Mouse (Mus musculus): ENCODE measurements around the gene Arhgap31.

Gene Arhgap31

GRCm38 (mm10) chr16:38606509-38606908 is 106.6 kb downstream of the Arhgap31 start:
- Histone ChIP-seq H3K9me3 (ENCODE audit: low read length) (peaks cover 17% of the 10 kb centered on the region), H3K4me1 (replicated peaks; ENCODE audit: low read depth, low read length) (peaks cover 27% of the 10 kb centered on the region), H3K27me3 (ENCODE audit: insufficient read depth, low read length) (peaks cover 26% of the 10 kb centered on the region), H3K4me3 (replicated peaks; ENCODE audit: low read length) (no peak overlapping the region), H3K36me3 (ENCODE audit: insufficient read depth, low read length) (no peaks in the 10 kb centered on the region)
- TF ChIP-seq NANOG (IDR thresholded peaks at IDR 0.05; ENCODE audit: borderline replicate concordance, low read length) (no peak), POU5F1 (IDR thresholded peaks at IDR 0.05; ENCODE audit: borderline replicate concordance, low read length) (no peak), CTCF (conservative IDR thresholded peaks at IDR 0.05; ENCODE audit: low read length) (no peak)

- Histone ChIP-seq H3K36me3 (ENCODE audit: insufficient read depth, low read length) (no peaks in the 10 kb centered on the region), H3K9me3 (ENCODE audit: low read length) (no peaks in the 10 kb centered on the region), H3K4me1 (replicated peaks; ENCODE audit: low read depth, low read length) (peaks cover 24% of the 10 kb centered on the region), H3K27me3 (ENCODE audit: insufficient read depth, low read length) (peaks cover 7% of the 10 kb centered on the region; the same call in 1 of the 2 replicates), H3K4me3 (replicated peaks; ENCODE audit: low read length) (peak overlapping the region; percentile 77)
- TF ChIP-seq CTCF (conservative IDR thresholded peaks at IDR 0.05; ENCODE audit: low read length) (no peak), POU5F1 (IDR thresholded peaks at IDR 0.05; ENCODE audit: borderline replicate concordance, low read length) (no peak), NANOG (IDR thresholded peaks at IDR 0.05; ENCODE audit: borderline replicate concordance, low read length) (no peak)
These were observed 109.9 kb downstream of the Arhgap31 start for GRCm38 (mm10) chr16:38602989-38603804.

- H3K36me3 ChIP-seq (ENCODE audit: insufficient read depth, low read length), result peaks cover 11% of the 10 kb centered on the region
- H3K4me3 ChIP-seq (replicated peaks; ENCODE audit: low read length), result no peak overlapping the region
- TF ChIP-seq POU5F1 (IDR thresholded peaks at IDR 0.05; ENCODE audit: borderline replicate concordance, low read length) (no peak), CTCF (conservative IDR thresholded peaks at IDR 0.05; ENCODE audit: low read length) (no peak), NANOG (IDR thresholded peaks at IDR 0.05; ENCODE audit: borderline replicate concordance, low read length) (no peak)
- H3K4me1 ChIP-seq (replicated peaks; ENCODE audit: low read depth, low read length), result peaks cover 21% of the 10 kb centered on the region
- H3K9me3 ChIP-seq (ENCODE audit: low read length), result no peaks in the 10 kb centered on the region
- no peaks in the 10 kb centered on the region for H3K27me3 ChIP-seq (ENCODE audit: insufficient read depth, low read length)
These were observed 113.9 kb downstream of the Arhgap31 start for GRCm38 (mm10) chr16:38598986-38599680.

- Histone ChIP-seq H3K4me1 (replicated peaks; ENCODE audit: low read depth, low read length) (peaks cover 10% of the 10 kb centered on the region), H3K36me3 (ENCODE audit: insufficient read depth, low read length) (peaks cover 29% of the 10 kb centered on the region), H3K27me3 (ENCODE audit: insufficient read depth, low read length) (no peaks in the 10 kb centered on the region), H3K9me3 (ENCODE audit: low read length) (no peaks in the 10 kb centered on the region), H3K4me3 (replicated peaks; ENCODE audit: low read length) (no peak overlapping the region)
- TF ChIP-seq CTCF (conservative IDR thresholded peaks at IDR 0.05; ENCODE audit: low read length) (no peak), POU5F1 (IDR thresholded peaks at IDR 0.05; ENCODE audit: borderline replicate concordance, low read length) (no peak), NANOG (IDR thresholded peaks at IDR 0.05; ENCODE audit: borderline replicate concordance, low read length) (no peak)
These were observed 116.4 kb downstream of the Arhgap31 start for GRCm38 (mm10) chr16:38596651-38597050.

GRCm38 (mm10) chr16:38596099-38596498 is 117.0 kb downstream of the Arhgap31 start:
- no peak overlapping the region for H3K4me3 ChIP-seq (replicated peaks; ENCODE audit: low read length)
- TF ChIP-seq POU5F1 (IDR thresholded peaks at IDR 0.05; ENCODE audit: borderline replicate concordance, low read length) (no peak), CTCF (conservative IDR thresholded peaks at IDR 0.05; ENCODE audit: low read length) (no peak), NANOG (IDR thresholded peaks at IDR 0.05; ENCODE audit: borderline replicate concordance, low read length) (no peak)

GRCm38 (mm10) chr16:38594435-38594834 is 118.6 kb downstream of the Arhgap31 start:
- H3K27me3 ChIP-seq (ENCODE audit: insufficient read depth, low read length), result no peaks in the 10 kb centered on the region
- peaks cover 8% of the 10 kb centered on the region for H3K4me1 ChIP-seq (replicated peaks; ENCODE audit: low read depth, low read length)
- TF ChIP-seq CTCF (conservative IDR thresholded peaks at IDR 0.05; ENCODE audit: low read length) (no peak), NANOG (IDR thresholded peaks at IDR 0.05; ENCODE audit: borderline replicate concordance, low read length) (no peak), POU5F1 (IDR thresholded peaks at IDR 0.05; ENCODE audit: borderline replicate concordance, low read length) (no peak)
- H3K36me3 ChIP-seq (ENCODE audit: insufficient read depth, low read length), result peaks cover 47% of the 10 kb centered on the region
- no peak overlapping the region for H3K4me3 ChIP-seq (replicated peaks; ENCODE audit: low read length)
- no peaks in the 10 kb centered on the region for H3K9me3 ChIP-seq (ENCODE audit: low read length)

More at GRCm38 (mm10) chr16:38596099-38596498, 117.0 kb downstream of the Arhgap31 start:
- Histone ChIP-seq H3K27me3 (ENCODE audit: insufficient read depth, low read length) (no peaks in the 10 kb centered on the region), H3K36me3 (ENCODE audit: insufficient read depth, low read length) (peaks cover 34% of the 10 kb centered on the region), H3K9me3 (ENCODE audit: low read length) (no peaks in the 10 kb centered on the region), H3K4me1 (replicated peaks; ENCODE audit: low read depth, low read length) (peaks cover 14% of the 10 kb centered on the region)

GRCm38 (mm10) chr16:38592946-38593345 is 120.1 kb downstream of the Arhgap31 start:
- no peak for TF ChIP-seq POU5F1 (IDR thresholded peaks at IDR 0.05; ENCODE audit: borderline replicate concordance, low read length)
- TF ChIP-seq NANOG (IDR thresholded peaks at IDR 0.05; ENCODE audit: borderline replicate concordance, low read length), result no peak
- TF ChIP-seq CTCF (conservative IDR thresholded peaks at IDR 0.05; ENCODE audit: low read length), result no peak
- Histone ChIP-seq H3K36me3 (ENCODE audit: insufficient read depth, low read length) (peaks cover 61% of the 10 kb centered on the region), H3K9me3 (ENCODE audit: low read length) (no peaks in the 10 kb centered on the region)

GRCm38 (mm10) chr16:38592026-38592678 is 120.9 kb downstream of the Arhgap31 start:
- H3K4me1 ChIP-seq (replicated peaks; ENCODE audit: low read depth, low read length), result peaks cover 8% of the 10 kb centered on the region
- no peaks in the 10 kb centered on the region for H3K9me3 ChIP-seq (ENCODE audit: low read length)
- peaks cover 69% of the 10 kb centered on the region for H3K36me3 ChIP-seq (ENCODE audit: insufficient read depth, low read length)
- H3K27me3 ChIP-seq (ENCODE audit: insufficient read depth, low read length), result no peaks in the 10 kb centered on the region
- no peak overlapping the region for H3K4me3 ChIP-seq (replicated peaks; ENCODE audit: low read length)
- TF ChIP-seq POU5F1 (IDR thresholded peaks at IDR 0.05; ENCODE audit: borderline replicate concordance, low read length), result no peak
- no peak for TF ChIP-seq NANOG (IDR thresholded peaks at IDR 0.05; ENCODE audit: borderline replicate concordance, low read length)
- TF ChIP-seq CTCF (conservative IDR thresholded peaks at IDR 0.05; ENCODE audit: low read length), result no peak

More at GRCm38 (mm10) chr16:38592946-38593345, 120.1 kb downstream of the Arhgap31 start:
- Histone ChIP-seq H3K4me1 (replicated peaks; ENCODE audit: low read depth, low read length) (peaks cover 8% of the 10 kb centered on the region), H3K4me3 (replicated peaks; ENCODE audit: low read length) (no peak overlapping the region), H3K27me3 (ENCODE audit: insufficient read depth, low read length) (no peaks in the 10 kb centered on the region)

All from E14TG2a.4 (cell line).